Comparison of ENCODE assay signal across 8 mouse cellular contexts in genomic region chr2:10373508-10374206, GRCm38 (mm10). TPM values are rescaled to one million over a fixed set of nuclear protein-coding genes. Genes with fewer than 3 reads are reported as not detected.
DNase-seq lines count a peak whose midpoint lies in the region; ATAC-seq and TF ChIP-seq lines count a peak whose summit lies in the region.

No protein-coding gene starts in this region.

- no peak for TF ChIP-seq CTCF in left cerebral cortex, adult 2 months (IDR thresholded peaks at IDR 0.05)

- 0% methylated on average over 30 of the region's 30 CpGs for WGBS in forebrain, embryonic 16.5 days
- WGBS in limb, embryonic 13.5 days: under 1% methylated on average over 30 of the region's 30 CpGs
- under 1% methylated on average over 30 of the region's 30 CpGs for WGBS in neural tube, embryonic 14.5 days

- peaks cover 45% of the 10 kb centered on the region for H3K27me3 ChIP-seq in forebrain, embryonic 16.5 days (replicated peaks; ENCODE audit: control insufficient read depth, insufficient read depth, low read length)
- peaks cover 71% of the 10 kb centered on the region for H3K27me3 ChIP-seq in limb, embryonic 13.5 days
- peaks cover 32% of the 10 kb centered on the region for H3K27me3 ChIP-seq in neural tube, embryonic 14.5 days (ENCODE audit: control insufficient read depth, insufficient read depth, low read length)

- no peak for DNase-seq in left cerebral cortex, adult 2 months (ENCODE audit: extremely low spot score in 1 of 2, low spot score in 2 of 2)
- DNase-seq in left cerebral cortex, postnatal 25 days (ENCODE audit: low spot score in 2 of 2): no peak
- peak; percentile 38 for DNase-seq in ZHBTc4 (ENCODE audit: low read depth, low spot score)
- no peak for DNase-seq in frontal cortex, postnatal 10 days (ENCODE audit: low spot score in 2 of 2)
- no peak for DNase-seq in urinary bladder, adult 18-20 months (ENCODE audit: low spot score in 2 of 2)

- peak overlapping the region; percentile 98 for H3K4me2 ChIP-seq in forebrain, embryonic 16.5 days (ENCODE audit: low read length)
- peak overlapping the region; percentile 92 for H3K4me2 ChIP-seq in limb, embryonic 13.5 days (replicated peaks)
- H3K4me2 ChIP-seq in neural tube, embryonic 14.5 days (ENCODE audit: low read depth, low read length): peak overlapping the region; percentile 94

- H3K4me1 ChIP-seq in forebrain, embryonic 16.5 days (replicated peaks; ENCODE audit: control insufficient read depth, insufficient read depth, low read length): peaks cover 25% of the 10 kb centered on the region
- peaks cover 26% of the 10 kb centered on the region for H3K4me1 ChIP-seq in limb, embryonic 13.5 days
- peaks cover 5% of the 10 kb centered on the region for H3K4me1 ChIP-seq in neural tube, embryonic 14.5 days (ENCODE audit: control insufficient read depth, insufficient read depth, low read length)

- peak; percentile 13; the same call in 1 of the 2 replicates for ATAC-seq in forebrain, embryonic 16.5 days
- no peak for ATAC-seq in limb, embryonic 13.5 days (ENCODE audit: low FRiP score, low read depth)
- ATAC-seq in neural tube, embryonic 14.5 days (ENCODE audit: low read depth): peak; percentile 21

- H3K36me3 ChIP-seq in forebrain, embryonic 16.5 days (ENCODE audit: control insufficient read depth, insufficient read depth): no peaks in the 10 kb centered on the region
- no peaks in the 10 kb centered on the region for H3K36me3 ChIP-seq in limb, embryonic 13.5 days
- no peaks in the 10 kb centered on the region for H3K36me3 ChIP-seq in neural tube, embryonic 14.5 days (ENCODE audit: control insufficient read depth, insufficient read depth, low read length)

- intact Hi-C loops in left cerebral cortex, adult 2 months (cut with DNase I): loop anchor here (2.0 to 10.0 kb wide), 3 partner anchors 381 to 496 kb away; no protein-coding TSS in a partner anchor
- intact Hi-C loops in left cerebral cortex, postnatal 25 days (cut with DNase I): loop anchor here (5.0 kb wide), 3 partner anchors 454 to 684 kb away; partner anchors contain the start of gene Gata3

- H3K4me3 ChIP-seq in left cerebral cortex, adult 2 months: peak overlapping the region; percentile 61
- peak overlapping the region; percentile 52 for H3K4me3 ChIP-seq in forebrain, embryonic 16.5 days (replicated peaks; ENCODE audit: low read length)
- H3K4me3 ChIP-seq in limb, embryonic 13.5 days: peak overlapping the region; percentile 61
- peak overlapping the region; percentile 49 for H3K4me3 ChIP-seq in neural tube, embryonic 14.5 days (ENCODE audit: low read depth, low read length)

- no peak overlapping the region for H3K27ac ChIP-seq in left cerebral cortex, adult 2 months
- no peak overlapping the region for H3K27ac ChIP-seq in forebrain, embryonic 16.5 days (ENCODE audit: low read length)
- H3K27ac ChIP-seq in limb, embryonic 13.5 days: no peak overlapping the region
- H3K27ac ChIP-seq in neural tube, embryonic 14.5 days (ENCODE audit: low read depth, low read length): no peak overlapping the region

- H3K9ac ChIP-seq in forebrain, embryonic 16.5 days (replicated peaks; ENCODE audit: low read depth, low read length): peak overlapping the region; percentile 56
- peak overlapping the region; percentile 64 for H3K9ac ChIP-seq in limb, embryonic 13.5 days
- H3K9ac ChIP-seq in neural tube, embryonic 14.5 days (replicated peaks; ENCODE audit: low read depth, low read length): peak overlapping the region; percentile 57; the same call in 1 of the 2 replicates

- no peaks in the 10 kb centered on the region for H3K9me3 ChIP-seq in forebrain, embryonic 16.5 days (ENCODE audit: control insufficient read depth, low read length)
- H3K9me3 ChIP-seq in limb, embryonic 13.5 days: no peaks in the 10 kb centered on the region
- no peaks in the 10 kb centered on the region for H3K9me3 ChIP-seq in neural tube, embryonic 14.5 days (ENCODE audit: control insufficient read depth, low read length)

RNA-seq across cellular contexts. Expression of gene Sfmbt2, which starts 3.3 kb away (rescaled TPM):
- 1 to 10 TPM; 3.4 to 3.7 TPM for total RNA-seq in left cerebral cortex, adult 2 months (2021)
- 1 to 10 TPM; 4.0 to 5.3 TPM for total RNA-seq in left cerebral cortex, postnatal 25 days (2021)
- 2.3 and 3.7 TPM in 2 replicates for polyA plus RNA-seq in forebrain, embryonic 16.5 days (2015; fragmentation: Nextera tagmentation; extraction: Ambion mirVana)
- polyA plus RNA-seq in limb, embryonic 13.5 days (2015; fragmentation: Nextera tagmentation; extraction: Ambion mirVana): 3.8 and 4.1 TPM in 2 replicates
- polyA plus RNA-seq in neural tube, embryonic 14.5 days (2014; fragmentation: Nextera tagmentation; extraction: Ambion mirVana): 5.7 and 9.1 TPM in 2 replicates
